Mouse (Mus musculus) myocyte (in vitro differentiated cells): Measurements from ENCODE around the gene Syn3. TPM values are rescaled to one million over a fixed set of nuclear protein-coding genes. Genes with fewer than 3 reads are reported as not detected.
A peak's percentile ranks its signal among the peaks of the same experiment; 100 is the strongest.

Source experiments
- H3K27me3 ChIP-seq: one replicate; pipeline ENCODE4 v1.6.1; 2011; ENCODE audit not compliant: control insufficient read depth, insufficient read depth, insufficient read length
- H3K36me3 ChIP-seq: one replicate; pipeline ENCODE4 v1.6.1; 2011; ENCODE audit not compliant: control insufficient read depth, insufficient read depth
- H3K4me2 ChIP-seq: one replicate; pipeline ENCODE4 v1.6.1; 2011; ENCODE audit warnings: low read depth, control low read depth
- H3K4me3 ChIP-seq: one replicate; pipeline ENCODE4 v1.5.1; 2011; ENCODE audit warnings: mild to moderate bottlenecking, control low read depth, moderate library complexity
- H3K79me2 ChIP-seq: one replicate; pipeline ENCODE4 v1.6.1; 2011; ENCODE audit not compliant: control insufficient read depth, insufficient read depth
- H3ac ChIP-seq: one replicate; pipeline ENCODE4 v1.6.1; 2011; ENCODE audit not compliant: control insufficient read depth, insufficient read length
- CEBPB ChIP-seq: IDR thresholded peaks from 2 replicates; pipeline ENCODE4 v1.6.1; 2011; ENCODE audit warnings: mild to moderate bottlenecking, moderate library complexity; ENCODE audit not compliant: poor library complexity, insufficient read depth, severe bottlenecking
- E2F4 ChIP-seq: IDR thresholded peaks from one replicate; pipeline ENCODE4 v1.6.1; 2011; ENCODE audit warnings: mild to moderate bottlenecking, control low read depth, moderate library complexity; ENCODE audit not compliant: insufficient read depth
- MAX ChIP-seq: IDR thresholded peaks from one replicate; pipeline ENCODE4 v1.6.1; 2011; ENCODE audit warnings: low read depth, mild to moderate bottlenecking, control low read depth
- MYOD1 ChIP-seq, 3 experiments: IDR thresholded peaks; one replicate each; pipeline ENCODE4 v1.6.1; 2011; ENCODE audit warnings: control low read depth in 2 of 3, low read depth in 2 of 3, mild to moderate bottlenecking in 2 of 3, moderate library complexity in 1 of 3; ENCODE audit not compliant: insufficient read length in 2 of 3, control insufficient read depth in 1 of 3
- MYOG ChIP-seq, 3 experiments: IDR thresholded peaks; one replicate each; pipeline ENCODE4 v1.6.1; 2011; ENCODE audit warnings: control low read depth in 2 of 3, low read depth in 2 of 3, mild to moderate bottlenecking in 2 of 3; ENCODE audit not compliant: insufficient read length in 2 of 3, control insufficient read depth in 1 of 3, insufficient read depth in 1 of 3
- POLR2A ChIP-seq: IDR thresholded peaks from one replicate; pipeline ENCODE4 v1.6.1; 2011; ENCODE audit warnings: low read depth, mild to moderate bottlenecking, control low read depth, moderate library complexity; ENCODE audit not compliant: insufficient read length
- POLR2AphosphoS2 ChIP-seq: IDR thresholded peaks from one replicate; pipeline ENCODE4 v1.6.1; 2011; ENCODE audit warnings: low read depth, control low read depth; ENCODE audit not compliant: insufficient read length
- REST ChIP-seq: IDR thresholded peaks from one replicate; pipeline ENCODE4 v1.6.1; 2011; ENCODE audit warnings: mild to moderate bottlenecking, control low read depth, moderate library complexity; ENCODE audit not compliant: insufficient read depth, insufficient read length
- SRF ChIP-seq: IDR thresholded peaks from one replicate; pipeline ENCODE4 v1.6.1; 2011; ENCODE audit warnings: low read depth; ENCODE audit not compliant: control insufficient read depth, insufficient read length
- TCF12 ChIP-seq: IDR thresholded peaks from one replicate; pipeline ENCODE4 v1.6.1; 2011; ENCODE audit warnings: mild to moderate bottlenecking, control low read depth; ENCODE audit not compliant: poor library complexity, insufficient read depth, severe bottlenecking
- TCF3 ChIP-seq: IDR thresholded peaks from one replicate; pipeline ENCODE4 v1.6.1; 2011; ENCODE audit warnings: low read depth, control low read depth; ENCODE audit not compliant: insufficient read length
- USF1 ChIP-seq: IDR thresholded peaks from one replicate; pipeline ENCODE4 v1.6.1; 2011; ENCODE audit warnings: low read depth, mild to moderate bottlenecking, control low read depth, moderate library complexity
- polyA plus RNA-seq: library from polyadenylated mRNA; unstranded; fragments of >200 nt; fragmentation: generic; extraction: Trizol; gene quantifications from one replicate; pipeline ENCODE4 v1.2.1, GENCODE M21; 2012; ENCODE audit warnings: missing spikeins

Gene Syn3
- polyA plus RNA-seq, 1 experiment, result 0.08 TPM

GRCm38 (mm10) chr10:86388803-86389202 lies 109.9 kb downstream of the Syn3 start:
- Histone ChIP-seq H3K36me3 (no peaks in the 10 kb centered on the region), H3K4me3 (no peak overlapping the region), H3K27me3 (no peaks in the 10 kb centered on the region), H3K79me2 (no peaks in the 10 kb centered on the region), H3ac (no peak overlapping the region), H3K4me2 (no peak overlapping the region)
- TF ChIP-seq TCF12 (no peak), E2F4 (no peak), SRF (no peak), MAX (no peak), CEBPB (no peak), POLR2AphosphoS2 (no peak), MYOG (IDR thresholded peaks at IDR 0.05; ENCODE audit: control insufficient read depth in 1 of 3, insufficient read depth in 1 of 3, insufficient read length in 2 of 3, low read depth in 2 of 3) (peak in 1 of 3 experiments; percentile 22), POLR2A (no peak), MYOD1 (IDR thresholded peaks at IDR 0.05; ENCODE audit: control insufficient read depth in 1 of 3, insufficient read length in 2 of 3, low read depth in 2 of 3) (peak in 1 of 3 experiments; percentile 14)

GRCm38 (mm10) chr10:86387821-86388440 lies 110.8 kb downstream of the Syn3 start:
- H3K79me2 ChIP-seq, result no peaks in the 10 kb centered on the region
- no peak overlapping the region for H3K4me2 ChIP-seq
- peak in 2 of 3 experiments; percentile 77 to 89 for TF ChIP-seq MYOG (IDR thresholded peaks at IDR 0.05; ENCODE audit: control insufficient read depth in 1 of 3, insufficient read depth in 1 of 3, insufficient read length in 2 of 3, low read depth in 2 of 3)
- TF ChIP-seq REST, result no peak
- TF ChIP-seq MYOD1 (IDR thresholded peaks at IDR 0.05; ENCODE audit: control insufficient read depth in 1 of 3, insufficient read length in 2 of 3, low read depth in 2 of 3), result peak; percentile 0 to 75 (median 66)
- no peak for TF ChIP-seq SRF
- TF ChIP-seq POLR2AphosphoS2, result no peak
- peak; percentile 58 for TF ChIP-seq TCF3
- TF ChIP-seq TCF12, result peak; percentile 49
- no peaks in the 10 kb centered on the region for H3K36me3 ChIP-seq
- no peak overlapping the region for H3ac ChIP-seq
- no peak overlapping the region for H3K4me3 ChIP-seq
- H3K27me3 ChIP-seq, result no peaks in the 10 kb centered on the region

- Histone ChIP-seq H3K36me3 (no peaks in the 10 kb centered on the region), H3ac (no peak overlapping the region), H3K27me3 (peaks cover 4% of the 10 kb centered on the region), H3K4me3 (no peak overlapping the region), H3K4me2 (no peak overlapping the region), H3K79me2 (no peaks in the 10 kb centered on the region)
- TF ChIP-seq POLR2A (no peak), USF1 (no peak)
These were observed 112.5 kb downstream of the Syn3 start for GRCm38 (mm10) chr10:86386232-86386631.

GRCm38 (mm10) chr10:86385656-86386055 lies 113.0 kb downstream of the Syn3 start:
- H3K4me2 ChIP-seq, result no peak overlapping the region
- no peak overlapping the region for H3K4me3 ChIP-seq
- no peaks in the 10 kb centered on the region for H3K79me2 ChIP-seq
- no peak for TF ChIP-seq REST
- TF ChIP-seq USF1, result no peak
- TF ChIP-seq MYOD1 (IDR thresholded peaks at IDR 0.05; ENCODE audit: control insufficient read depth in 1 of 3, insufficient read length in 2 of 3, low read depth in 2 of 3), result no peak
- no peak for TF ChIP-seq E2F4
- TF ChIP-seq TCF3, result no peak
- TF ChIP-seq MAX, result no peak
- TF ChIP-seq TCF12, result no peak
- H3K27me3 ChIP-seq, result peaks cover 9% of the 10 kb centered on the region
- H3ac ChIP-seq, result no peak overlapping the region
- no peaks in the 10 kb centered on the region for H3K36me3 ChIP-seq

GRCm38 (mm10) chr10:86384655-86385054 lies 114.0 kb downstream of the Syn3 start:
- no peak overlapping the region for H3ac ChIP-seq

More at GRCm38 (mm10) chr10:86384655-86385054, 114.0 kb downstream of the Syn3 start:
- no peaks in the 10 kb centered on the region for H3K79me2 ChIP-seq
- H3K36me3 ChIP-seq, result no peaks in the 10 kb centered on the region
- H3K4me3 ChIP-seq, result no peak overlapping the region
- no peak overlapping the region for H3K4me2 ChIP-seq
- H3K27me3 ChIP-seq, result peaks cover 9% of the 10 kb centered on the region
- TF ChIP-seq MAX (no peak), CEBPB (no peak), SRF (no peak), REST (no peak), MYOD1 (IDR thresholded peaks at IDR 0.05; ENCODE audit: control insufficient read depth in 1 of 3, insufficient read length in 2 of 3, low read depth in 2 of 3) (no peak), TCF12 (no peak), TCF3 (no peak), USF1 (no peak), E2F4 (no peak), POLR2A (no peak), POLR2AphosphoS2 (no peak), MYOG (IDR thresholded peaks at IDR 0.05; ENCODE audit: control insufficient read depth in 1 of 3, insufficient read depth in 1 of 3, insufficient read length in 2 of 3, low read depth in 2 of 3) (no peak)
